Mouse (Mus musculus): ENCODE data around the gene Ggn. TPM values are rescaled to one million over a fixed set of nuclear protein-coding genes. Genes with fewer than 3 reads are reported as not detected.

Gene Ggn
- total and polyA plus RNA-seq, 3 experiments, result 0.21 to 0.22 TPM; not detected in 1

DNA sequence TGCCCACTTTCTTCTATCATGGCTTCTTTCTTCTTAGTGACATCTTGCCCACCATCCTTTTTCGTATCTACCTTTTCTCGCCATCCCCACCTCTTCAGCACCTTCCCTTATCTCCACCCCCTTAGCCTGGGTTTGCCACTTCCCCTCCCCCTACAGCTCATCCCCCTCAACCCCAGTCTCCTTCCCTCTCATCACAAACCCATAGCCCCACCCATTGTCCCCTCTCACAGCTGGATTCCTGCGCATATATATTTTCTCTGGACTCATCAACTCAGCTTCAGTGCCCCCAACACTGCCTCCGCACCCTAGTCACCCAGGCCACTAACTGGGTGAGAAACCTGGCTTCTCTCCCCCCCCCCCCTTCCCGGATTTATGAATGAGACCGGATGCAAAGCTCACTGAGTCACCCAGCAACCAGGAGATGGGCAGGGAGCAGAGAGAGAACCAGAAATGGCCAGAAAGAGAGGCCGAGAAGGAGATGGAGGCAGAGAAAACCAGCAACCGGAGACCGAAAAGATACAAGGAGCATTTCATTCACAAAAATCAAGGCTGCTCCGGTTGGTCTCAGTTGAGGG is 1.8 kb upstream of the Ggn start:
- no peak for TF ChIP-seq POLR2AphosphoS5 (IDR thresholded peaks at IDR 0.05; ENCODE audit: insufficient replicate concordance, low read depth, low read length)
- no peak for TF ChIP-seq GATA1 (IDR thresholded peaks at IDR 0.05; ENCODE audit: borderline replicate concordance, low read length)
- no peak for TF ChIP-seq CTCF (IDR thresholded peaks at IDR 0.05; ENCODE audit: low read depth, low read length)
- no peak for TF ChIP-seq GATA2 (IDR thresholded peaks at IDR 0.05; ENCODE audit: borderline replicate concordance, low read depth, low read length)
- no peak for TF ChIP-seq TAL1 (conservative IDR thresholded peaks at IDR 0.05; ENCODE audit: low read depth, low read length)
- ATAC-seq (ENCODE audit: extremely low read depth, insufficient number of reproducible peaks, low FRiP score, poor library complexity, severe bottlenecking), result no peak
- no peak for DNase-seq (ENCODE audit: low spot score)
- Histone ChIP-seq H3K4me3 (ENCODE audit: low read depth, low read length) (no peak overlapping the region), H3K27me3 (ENCODE audit: insufficient read depth, low read length) (peaks cover 45% of the 10 kb centered on the region), H3K36me3 (replicated peaks) (peaks cover 19% of the 10 kb centered on the region), H3K4me1 (ENCODE audit: insufficient read depth, low read depth, low read length) (peaks cover 40% of the 10 kb centered on the region), H3K9me3 (replicated peaks) (peaks cover 25% of the 10 kb centered on the region)

DNA sequence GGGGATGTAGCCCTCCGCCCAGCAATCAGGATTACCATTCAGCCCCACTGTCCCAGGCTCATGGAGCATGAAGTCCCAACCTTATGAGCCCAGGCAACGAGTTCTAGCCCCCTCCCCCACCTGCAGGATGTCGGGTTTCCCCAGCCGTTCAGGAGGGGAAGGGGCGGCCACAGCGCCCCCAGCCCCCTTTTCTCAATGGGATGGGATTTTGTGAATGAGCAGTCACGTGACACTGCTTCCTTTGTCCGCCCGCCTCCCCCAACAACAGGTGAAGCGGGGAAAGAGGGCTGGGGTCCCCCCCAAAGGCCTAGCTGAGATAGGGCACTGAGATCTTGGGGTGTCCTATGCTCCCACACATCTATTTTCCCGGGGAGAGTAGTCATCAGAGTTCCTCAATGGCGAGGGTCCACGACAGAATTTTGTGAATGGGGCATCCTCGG is 1.2 kb upstream of the Ggn start:
- Histone ChIP-seq H3K27me3 (ENCODE audit: insufficient read depth, low read length) (peaks cover 45% of the 10 kb centered on the region), H3K4me1 (ENCODE audit: insufficient read depth, low read depth, low read length) (peaks cover 34% of the 10 kb centered on the region), H3K4me3 (ENCODE audit: low read depth, low read length) (peak overlapping the region; percentile 71; the same call in 1 of the 2 replicates), H3K36me3 (replicated peaks) (peaks cover 25% of the 10 kb centered on the region), H3K9me3 (replicated peaks) (peaks cover 25% of the 10 kb centered on the region)
- TF ChIP-seq GATA2 (IDR thresholded peaks at IDR 0.05; ENCODE audit: borderline replicate concordance, low read depth, low read length), result no peak
- no peak for TF ChIP-seq CTCF (IDR thresholded peaks at IDR 0.05; ENCODE audit: low read depth, low read length)
- no peak for TF ChIP-seq GATA1 (IDR thresholded peaks at IDR 0.05; ENCODE audit: borderline replicate concordance, low read length)
- no peak for TF ChIP-seq TAL1 (conservative IDR thresholded peaks at IDR 0.05; ENCODE audit: low read depth, low read length)
- TF ChIP-seq POLR2AphosphoS5 (IDR thresholded peaks at IDR 0.05; ENCODE audit: insufficient replicate concordance, low read depth, low read length), result no peak
- DNase-seq (ENCODE audit: low spot score) (no peak), ATAC-seq (ENCODE audit: extremely low read depth, insufficient number of reproducible peaks, low FRiP score, poor library complexity, severe bottlenecking) (no peak)

DNA sequence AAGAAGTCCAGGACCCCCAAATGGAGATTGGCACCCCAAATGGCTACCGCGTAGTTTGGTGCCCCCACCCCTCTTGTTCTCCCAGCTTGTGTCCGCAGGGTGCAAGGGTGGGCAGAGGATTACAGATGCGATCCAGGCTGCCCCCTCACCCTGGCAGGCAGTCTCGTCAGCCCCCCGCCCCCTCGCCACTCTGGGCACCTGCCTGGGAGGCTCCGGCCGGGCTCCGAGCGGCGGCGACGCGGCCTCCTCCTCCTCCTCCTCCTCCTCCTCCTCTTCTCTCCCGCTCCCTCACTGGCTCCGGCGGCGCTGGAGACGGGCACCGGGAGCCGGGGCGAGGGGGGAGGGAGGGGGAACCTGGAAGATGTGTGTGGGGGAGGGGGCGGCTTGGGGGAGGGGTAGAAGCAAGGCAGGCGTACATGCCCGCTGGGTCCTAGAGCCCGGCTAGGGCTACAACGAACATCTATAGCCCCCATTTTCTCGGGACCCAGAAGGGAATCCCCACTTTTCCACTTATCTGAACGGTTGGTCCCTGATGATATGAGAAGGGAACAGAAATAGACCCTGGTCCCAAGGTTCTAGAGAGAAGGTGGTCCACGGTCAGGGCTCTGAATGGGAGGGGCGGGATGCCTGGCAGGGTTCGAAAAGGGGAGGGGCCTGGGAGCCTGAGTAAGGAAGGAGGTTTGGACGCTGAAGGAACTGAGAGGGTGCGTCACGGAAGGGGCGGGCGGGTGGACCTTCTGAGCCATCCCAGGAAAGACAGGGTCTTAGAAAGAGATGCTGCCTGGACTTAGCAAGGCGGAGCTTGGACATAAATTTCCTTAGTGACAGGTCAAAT is 562 bp upstream of the Ggn start:
- ATAC-seq (ENCODE audit: extremely low read depth, insufficient number of reproducible peaks, low FRiP score, poor library complexity, severe bottlenecking) (peak; percentile 25; the same call in 1 of the 2 replicates), DNase-seq (ENCODE audit: low spot score) (no peak)
- TF ChIP-seq GATA2 (IDR thresholded peaks at IDR 0.05; ENCODE audit: borderline replicate concordance, low read depth, low read length) (no peak), POLR2AphosphoS5 (IDR thresholded peaks at IDR 0.05; ENCODE audit: insufficient replicate concordance, low read depth, low read length) (no peak), CTCF (IDR thresholded peaks at IDR 0.05; ENCODE audit: low read depth, low read length) (no peak), GATA1 (IDR thresholded peaks at IDR 0.05; ENCODE audit: borderline replicate concordance, low read length) (no peak), TAL1 (conservative IDR thresholded peaks at IDR 0.05; ENCODE audit: low read depth, low read length) (no peak)
- H3K36me3 ChIP-seq (replicated peaks), result peaks cover 32% of the 10 kb centered on the region
- peaks cover 34% of the 10 kb centered on the region for H3K4me1 ChIP-seq (ENCODE audit: insufficient read depth, low read depth, low read length)
- H3K9me3 ChIP-seq (replicated peaks), result peaks cover 25% of the 10 kb centered on the region
- H3K27me3 ChIP-seq (ENCODE audit: insufficient read depth, low read length), result peaks cover 45% of the 10 kb centered on the region
- H3K4me3 ChIP-seq (ENCODE audit: low read depth, low read length), result peak overlapping the region; percentile 71

DNA sequence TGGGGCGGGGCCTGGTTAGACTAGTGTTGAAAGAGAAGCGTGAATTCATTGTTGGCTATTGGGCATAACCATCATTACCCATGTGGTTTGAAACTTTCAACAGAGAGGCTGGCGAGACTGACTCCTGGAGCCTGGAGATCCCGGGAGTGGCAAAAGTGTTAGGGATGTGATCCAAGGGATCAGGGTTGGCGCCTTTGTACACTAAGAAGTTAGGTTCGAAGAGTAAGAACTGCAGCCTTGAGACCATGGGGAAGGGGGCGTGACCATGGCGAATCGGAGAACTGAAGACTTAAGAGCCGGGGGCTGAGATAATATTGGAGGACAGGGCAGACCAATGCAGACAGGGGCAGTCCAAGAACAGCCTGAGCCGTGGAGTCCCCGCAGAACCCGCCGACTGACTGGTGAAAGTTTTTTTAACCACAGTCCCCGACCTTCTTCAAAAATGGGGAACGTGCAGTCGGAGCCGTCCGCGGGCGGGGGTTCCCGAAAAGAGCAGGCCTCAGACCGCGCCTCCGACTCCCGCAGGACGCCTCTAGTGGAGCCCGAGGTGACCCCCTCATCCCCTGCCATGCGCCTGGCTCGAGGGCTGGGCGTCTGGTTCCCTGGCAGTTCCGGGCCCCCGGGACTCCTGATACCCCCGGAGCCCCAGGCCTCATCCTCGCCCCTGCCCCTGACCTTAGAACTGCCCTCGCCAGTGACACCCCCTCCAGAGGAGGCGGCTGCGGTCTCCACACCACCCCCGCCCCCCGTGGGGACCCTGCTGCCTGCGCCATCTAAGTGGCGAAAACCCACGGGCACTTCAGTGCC is 948 bp downstream of the Ggn start:
- peak; percentile 7 for DNase-seq (ENCODE audit: low spot score)

DNA sequence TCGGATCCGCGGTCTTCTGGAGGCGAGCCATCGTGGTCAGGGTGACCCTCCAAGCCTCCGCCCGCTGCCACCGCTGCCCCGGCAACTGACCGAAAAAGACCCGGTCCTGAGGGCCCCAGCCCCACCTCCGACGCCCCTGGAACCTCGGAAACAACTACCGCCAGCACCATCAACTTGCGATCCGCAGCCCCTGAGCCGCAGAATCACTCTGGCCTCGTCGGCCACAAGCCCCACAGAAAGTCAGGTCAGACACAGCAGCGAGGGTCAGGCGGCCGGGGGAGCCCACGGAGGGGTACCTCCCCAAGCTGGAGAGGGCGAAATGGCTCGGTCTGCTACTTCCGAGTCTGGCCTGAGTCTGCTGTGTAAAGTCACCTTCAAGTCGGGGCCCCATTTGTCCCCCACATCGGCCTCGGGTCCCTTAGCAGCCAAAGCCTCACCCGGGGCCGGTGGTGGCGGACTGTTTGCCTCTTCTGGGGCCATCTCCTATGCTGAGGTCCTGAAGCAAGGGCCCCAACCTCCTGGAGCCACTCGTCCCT is 1.6 kb downstream of the Ggn start:
- peaks cover 36% of the 10 kb centered on the region for H3K27me3 ChIP-seq (ENCODE audit: insufficient read depth, low read length)
- H3K9me3 ChIP-seq (replicated peaks), result peaks cover 25% of the 10 kb centered on the region
- peaks cover 53% of the 10 kb centered on the region for H3K36me3 ChIP-seq (replicated peaks)
- DNase-seq (ENCODE audit: low spot score) (peak; percentile 1), ATAC-seq (ENCODE audit: extremely low read depth, insufficient number of reproducible peaks, low FRiP score, poor library complexity, severe bottlenecking) (no peak)
- peaks cover 31% of the 10 kb centered on the region for H3K4me1 ChIP-seq (ENCODE audit: insufficient read depth, low read depth, low read length)
- peak overlapping the region; percentile 71; the same call in 1 of the 2 replicates for H3K4me3 ChIP-seq (ENCODE audit: low read depth, low read length)
- TF ChIP-seq GATA2 (IDR thresholded peaks at IDR 0.05; ENCODE audit: borderline replicate concordance, low read depth, low read length) (no peak), POLR2AphosphoS5 (IDR thresholded peaks at IDR 0.05; ENCODE audit: insufficient replicate concordance, low read depth, low read length) (no peak), TAL1 (conservative IDR thresholded peaks at IDR 0.05; ENCODE audit: low read depth, low read length) (no peak), CTCF (IDR thresholded peaks at IDR 0.05; ENCODE audit: low read depth, low read length) (no peak), GATA1 (IDR thresholded peaks at IDR 0.05; ENCODE audit: borderline replicate concordance, low read length) (no peak)

More for the DNA sequence above, 948 bp downstream of the Ggn start:
- no peak for TF ChIP-seq TAL1 (conservative IDR thresholded peaks at IDR 0.05; ENCODE audit: low read depth, low read length)
- TF ChIP-seq GATA1 (IDR thresholded peaks at IDR 0.05; ENCODE audit: borderline replicate concordance, low read length), result no peak
- no peak for TF ChIP-seq GATA2 (IDR thresholded peaks at IDR 0.05; ENCODE audit: borderline replicate concordance, low read depth, low read length)
- TF ChIP-seq CTCF (IDR thresholded peaks at IDR 0.05; ENCODE audit: low read depth, low read length), result no peak
- no peak for TF ChIP-seq POLR2AphosphoS5 (IDR thresholded peaks at IDR 0.05; ENCODE audit: insufficient replicate concordance, low read depth, low read length)
- H3K27me3 ChIP-seq (ENCODE audit: insufficient read depth, low read length), result peaks cover 43% of the 10 kb centered on the region
- H3K4me3 ChIP-seq (ENCODE audit: low read depth, low read length), result peak overlapping the region; percentile 71; the same call in 1 of the 2 replicates
- peaks cover 34% of the 10 kb centered on the region for H3K4me1 ChIP-seq (ENCODE audit: insufficient read depth, low read depth, low read length)
- H3K36me3 ChIP-seq (replicated peaks), result peaks cover 47% of the 10 kb centered on the region
- H3K9me3 ChIP-seq (replicated peaks), result peaks cover 25% of the 10 kb centered on the region
- no peak for ATAC-seq (ENCODE audit: extremely low read depth, insufficient number of reproducible peaks, low FRiP score, poor library complexity, severe bottlenecking)

Measured in G1E (cell line).